Mouse (Mus musculus) liver, adult 2 months (tissue): ENCODE results near the gene Syn3.

Experiments used
- CTCF ChIP-seq: fragments of 200-500 bp; IDR thresholded peaks from 2 replicates; pipeline ENCODE4 v1.5.1; 2011; ENCODE audit warnings: low read depth, low read length, control low read depth
- POLR2A ChIP-seq: fragments of 200-500 bp; IDR thresholded peaks from 2 replicates; pipeline ENCODE4 v1.6.1; 2011; ENCODE audit warnings: low read length, control low read depth; ENCODE audit not compliant: insufficient read depth; ENCODE audit errors: extremely low read depth

DNA sequence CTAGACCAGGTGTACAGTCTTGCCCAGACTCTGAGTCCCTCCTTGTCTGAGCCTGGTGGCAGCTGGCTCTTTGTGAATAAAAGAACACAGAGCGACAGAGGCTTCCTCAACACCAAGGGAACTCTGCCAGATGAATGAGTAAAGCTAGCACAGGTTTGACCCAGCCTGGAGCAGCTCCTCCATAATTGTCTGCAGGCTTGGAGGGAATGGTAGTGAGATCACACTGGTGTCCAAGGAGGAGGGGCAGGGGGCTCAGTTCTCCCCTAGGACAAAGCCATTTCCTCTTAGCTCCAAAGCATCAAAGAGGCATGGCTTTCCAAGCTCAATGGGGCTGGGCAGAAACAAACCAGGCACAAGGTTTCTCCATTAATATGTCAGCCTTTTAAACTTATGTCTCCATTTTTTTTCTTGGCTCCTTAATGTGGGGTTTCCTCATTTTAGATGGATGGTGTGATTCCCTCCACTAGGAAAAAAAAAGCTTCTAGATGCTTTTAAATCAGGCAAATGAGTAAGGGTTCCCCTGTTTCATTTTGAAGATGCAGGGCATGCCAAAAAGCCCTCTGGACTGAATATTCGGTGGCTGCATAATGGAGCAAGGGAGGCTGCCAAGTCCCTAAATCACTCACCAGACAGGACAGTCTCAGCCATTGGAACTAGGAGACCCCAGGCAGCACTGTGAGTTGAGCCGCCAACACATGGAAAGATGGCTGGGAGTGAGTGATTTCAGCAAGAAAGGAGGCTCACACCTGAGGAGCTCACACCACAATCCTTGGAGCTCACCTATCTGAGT is 349.5 kb downstream of the Syn3 start:
- TF ChIP-seq CTCF (no peak), POLR2A (no peak)
